Mouse (Mus musculus) embryo, embryonic 9.5 days (tissue): ENCODE data around the gene Samd4b.

Experiments
- DNase-seq: peaks from one replicate; pipeline ENCODE4 v3.0.0-alpha.2; 2017; ENCODE audit errors: extremely low spot score

Gene Samd4b

GRCm38 (mm10) chr7:28587644-28588043 is 10.3 kb downstream of the Samd4b start:
- peak; percentile 61 for DNase-seq

GRCm38 (mm10) chr7:28586663-28587411 is 11.1 kb downstream of the Samd4b start:
- no peak for DNase-seq

DNA sequence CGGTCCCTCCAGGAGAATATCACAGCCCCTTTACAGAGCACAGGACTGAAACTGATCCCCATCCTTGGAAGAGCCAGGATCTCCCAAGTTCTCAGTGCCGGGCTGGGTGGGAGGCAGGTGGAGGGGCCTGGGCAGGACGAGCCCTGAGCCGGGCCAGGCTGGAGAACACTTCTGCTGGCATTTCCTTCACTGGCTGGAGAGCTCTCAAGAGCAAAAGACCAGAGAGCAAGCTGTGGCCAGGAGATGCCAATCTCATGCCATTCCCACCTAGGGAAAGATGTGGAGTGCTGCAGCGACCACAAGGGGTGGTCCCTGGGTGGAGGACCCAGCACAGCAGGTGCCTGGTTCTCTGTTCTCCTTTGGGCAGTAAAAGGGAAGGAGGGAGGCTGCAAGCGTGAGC is 12.9 kb downstream of the Samd4b start:
- no peak for DNase-seq

GRCm38 (mm10) chr7:28584468-28584867 is 13.5 kb downstream of the Samd4b start:
- DNase-seq: no peak

DNA sequence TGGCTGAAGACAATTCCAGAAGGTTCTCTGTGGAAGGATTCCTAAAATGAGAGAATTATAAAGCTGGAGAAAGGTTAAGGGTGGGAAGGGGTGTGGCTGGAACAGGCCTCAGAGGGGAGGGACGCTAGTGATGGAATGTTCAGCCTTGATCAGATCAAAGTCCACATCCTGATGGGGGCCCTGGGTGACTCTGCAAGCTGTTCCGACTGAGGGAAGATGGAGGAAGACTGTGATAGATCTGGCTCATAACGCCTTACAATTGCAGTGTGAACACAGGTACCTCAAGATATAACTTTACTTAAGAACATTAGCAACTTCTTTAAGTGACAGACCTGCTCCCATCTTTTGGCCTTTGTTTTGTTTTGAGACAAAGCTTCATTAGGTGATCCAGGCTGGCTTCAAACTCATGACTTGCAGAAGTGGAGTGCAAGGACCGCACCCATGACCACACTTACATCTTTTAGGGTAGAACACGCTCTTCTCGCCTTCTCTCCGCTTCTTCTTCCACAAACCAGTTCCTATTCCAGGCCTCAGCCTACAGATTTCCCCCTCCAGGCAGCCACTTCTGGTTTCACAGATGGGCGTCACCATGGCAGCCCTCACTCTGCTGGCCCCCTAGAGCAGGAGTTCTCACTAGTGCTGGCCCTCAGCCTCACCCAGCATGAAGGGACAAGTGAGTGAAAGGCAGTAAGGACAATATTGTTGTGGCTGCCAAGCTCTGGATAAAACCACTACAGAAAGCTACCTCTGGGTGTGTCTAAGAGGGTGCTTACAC is 14.2 kb downstream of the Samd4b start:
- no peak for DNase-seq

GRCm38 (mm10) chr7:28582841-28583240 is 15.1 kb downstream of the Samd4b start:
- DNase-seq: no peak

DNA sequence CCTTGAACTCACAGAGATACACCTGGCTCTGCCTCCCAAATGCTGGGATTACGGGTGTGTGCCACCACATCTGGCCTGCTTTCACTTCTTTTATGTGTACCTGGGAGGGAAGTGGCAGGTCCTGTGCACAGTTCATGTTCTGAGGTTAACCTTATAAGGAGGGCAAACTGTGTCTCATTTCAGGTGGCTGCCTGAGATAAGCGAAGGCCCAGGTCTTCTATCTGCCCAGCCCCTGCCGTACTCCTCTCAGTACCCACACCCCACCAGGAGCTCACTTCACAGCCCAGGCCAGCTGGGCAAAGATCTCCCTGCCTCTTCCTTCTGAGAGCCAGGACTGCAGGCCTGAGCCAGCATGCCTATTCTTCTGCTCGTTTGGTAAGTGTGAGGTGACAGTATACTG is 16.2 kb downstream of the Samd4b start:
- DNase-seq: no peak

DNA sequence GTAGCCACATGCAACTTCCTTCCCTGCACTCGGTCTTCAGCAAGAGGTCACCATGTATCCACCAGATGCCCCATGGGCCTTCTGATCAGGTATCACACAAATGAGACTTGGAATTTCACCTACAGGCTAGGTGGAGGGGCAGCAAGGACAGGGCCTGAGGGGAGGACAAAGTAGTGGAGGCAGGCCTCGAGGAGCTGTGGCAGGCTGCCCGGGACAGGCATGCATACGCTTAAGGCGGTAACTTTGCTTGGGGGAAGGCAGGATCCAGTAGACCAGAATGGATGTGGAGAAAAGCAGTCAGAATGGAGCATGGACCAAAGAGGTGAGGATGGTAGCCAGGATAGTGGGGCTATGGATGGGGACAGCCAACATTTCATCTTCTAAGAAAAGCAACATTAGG is 18.1 kb downstream of the Samd4b start:
- no peak for DNase-seq

GRCm38 (mm10) chr7:28578543-28579053 is 19.3 kb downstream of the Samd4b start:
- no peak for DNase-seq

DNA sequence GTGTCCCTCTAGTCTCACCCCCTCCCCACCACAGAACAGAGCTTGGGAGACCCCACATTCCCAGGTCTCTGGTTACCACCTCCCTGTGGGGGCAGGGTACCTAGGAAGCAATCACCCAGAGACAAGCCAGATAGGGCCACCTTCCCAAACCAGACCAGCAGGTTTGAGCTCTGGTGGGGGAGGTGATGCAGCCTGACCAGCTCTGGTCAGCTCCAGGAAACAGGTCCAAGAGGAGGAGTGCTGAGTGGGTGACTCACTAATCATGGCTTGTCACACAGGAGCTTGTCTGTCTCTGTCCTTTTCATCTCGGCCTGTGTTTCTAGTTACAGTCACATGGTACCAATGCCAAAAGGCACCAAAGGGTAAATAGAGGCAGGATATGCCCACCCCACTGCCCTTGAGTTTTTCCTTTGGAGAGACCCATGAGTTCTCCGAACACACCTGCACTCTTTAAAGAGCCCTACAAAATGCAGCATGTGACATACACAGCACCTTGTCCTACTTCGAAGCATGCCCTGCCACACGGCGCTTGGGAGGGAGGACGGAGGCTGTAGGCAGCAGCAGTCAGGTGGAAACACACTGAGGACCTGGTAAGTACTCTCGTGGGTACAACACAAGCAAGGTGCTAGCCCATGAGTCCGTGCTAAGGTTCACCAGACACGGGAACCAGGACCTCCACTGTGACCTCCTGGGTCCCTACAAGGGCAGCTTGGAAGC is 20.0 kb downstream of the Samd4b start:
- peak; percentile 47 for DNase-seq

- no peak for DNase-seq
Measured at GRCm38 (mm10) chr7:28576271-28576914, 21.6 kb downstream of the Samd4b start.

GRCm38 (mm10) chr7:28575597-28575996 is 22.3 kb downstream of the Samd4b start:
- no peak for DNase-seq

- no peak for DNase-seq
Measured at GRCm38 (mm10) chr7:28573236-28573635, 24.7 kb downstream of the Samd4b start.

- DNase-seq: no peak
Measured at GRCm38 (mm10) chr7:28572689-28573088, 25.3 kb downstream of the Samd4b start.

DNA sequence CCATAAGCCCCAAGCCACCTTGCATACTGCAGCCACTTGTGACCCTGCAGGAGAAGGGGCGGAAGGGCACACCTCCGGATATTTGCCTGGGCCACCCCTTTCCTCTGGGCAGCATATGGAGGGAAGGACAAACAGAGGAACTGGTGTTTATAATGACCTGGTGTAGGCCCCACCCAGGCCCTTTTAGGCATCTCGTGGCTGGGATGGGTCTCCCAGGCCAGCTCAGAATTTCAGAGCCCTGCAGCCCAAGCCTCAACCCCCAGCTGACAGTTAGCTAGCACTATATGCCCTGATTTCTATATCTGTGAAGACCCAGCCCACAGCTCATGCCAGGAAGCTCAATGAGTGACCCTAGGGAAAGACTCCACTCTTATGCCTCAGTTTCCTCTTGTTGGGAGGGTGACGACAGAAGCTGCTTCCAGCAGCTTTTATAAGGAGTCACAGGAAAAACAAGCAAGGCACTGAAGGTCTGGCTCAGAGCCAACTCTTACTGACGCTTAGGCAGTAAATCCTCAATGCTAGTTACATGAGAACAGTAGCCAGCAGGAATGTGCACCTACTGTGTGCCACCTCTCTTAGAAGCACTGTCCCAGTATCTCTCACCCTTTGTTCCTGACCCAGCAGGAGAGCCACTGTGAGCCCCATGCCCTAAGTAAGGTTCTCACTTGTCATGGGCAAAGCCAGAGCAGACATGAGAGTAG is 26.8 kb downstream of the Samd4b start:
- DNase-seq: no peak

GRCm38 (mm10) chr7:28570291-28570981 is 27.5 kb downstream of the Samd4b start:
- no peak for DNase-seq

GRCm38 (mm10) chr7:28568253-28568652 is 29.7 kb downstream of the Samd4b start:
- DNase-seq: peak; percentile 63

GRCm38 (mm10) chr7:28567539-28567938 is 30.4 kb downstream of the Samd4b start:
- no peak for DNase-seq

DNA sequence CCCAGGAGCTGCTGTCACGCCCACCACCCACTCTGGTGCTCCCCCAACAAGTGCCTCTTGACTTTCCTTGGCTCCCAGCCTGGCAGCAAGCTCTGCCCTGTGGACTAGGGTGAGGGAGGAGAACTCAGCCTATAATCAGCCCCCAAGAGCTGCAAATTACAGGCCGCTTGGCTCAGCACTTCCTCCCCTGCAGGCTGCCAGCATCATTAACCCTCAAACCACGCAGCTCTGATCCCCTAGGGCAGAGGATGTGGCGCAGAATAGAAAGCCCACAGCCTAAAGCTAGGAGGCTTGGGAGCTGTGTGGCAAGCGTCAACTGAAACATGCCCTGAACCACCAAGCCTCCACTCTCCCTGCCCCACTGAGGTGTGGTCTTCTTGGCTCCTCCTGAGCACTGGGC is 32.5 kb downstream of the Samd4b start:
- DNase-seq: no peak

- no peak for DNase-seq
Measured at GRCm38 (mm10) chr7:28562951-28563350, 35.0 kb downstream of the Samd4b start.

DNA sequence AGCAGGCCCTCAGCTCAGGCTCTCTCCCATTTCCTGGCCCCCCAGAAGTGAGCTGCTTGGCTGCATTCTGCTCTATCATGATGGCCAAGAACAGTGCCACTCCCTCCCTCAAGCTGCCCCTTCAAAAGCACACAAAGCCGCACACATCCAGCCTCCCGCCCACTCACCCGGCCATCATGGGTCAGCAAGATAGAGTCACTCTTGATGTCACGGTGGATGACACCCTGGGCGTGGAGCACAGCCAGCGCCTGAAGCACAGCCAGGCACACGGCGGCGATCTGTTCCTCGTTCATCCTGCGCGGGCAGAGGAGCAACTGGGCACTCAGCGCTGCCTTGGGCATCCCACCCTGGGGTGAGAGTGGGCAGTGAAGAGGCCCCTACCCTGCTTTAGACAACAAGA is 35.6 kb downstream of the Samd4b start:
- DNase-seq: no peak
